Mouse (Mus musculus): Measurements from ENCODE around the gene Dhdds.

Dhdds gene

GRCm38 (mm10) chr4:133956358-133956757, 44.4 kb downstream of the Dhdds start:
- in situ Hi-C loops (cut with MboI): no loop called here

- in situ Hi-C loops (cut with MboI): no loop called here
Measured at GRCm38 (mm10) chr4:133946736-133947135, 54.0 kb downstream of the Dhdds start.

- in situ Hi-C loops (cut with MboI): no loop called here
Measured at GRCm38 (mm10) chr4:133943791-133944190, 56.9 kb downstream of the Dhdds start.

GRCm38 (mm10) chr4:133942679-133943078, 58.0 kb downstream of the Dhdds start:
- in situ Hi-C loops (cut with MboI): no loop called here

- in situ Hi-C loops (cut with MboI): no loop called here
Measured at GRCm38 (mm10) chr4:133941576-133941975, 59.1 kb downstream of the Dhdds start.

- in situ Hi-C loops (cut with MboI): no loop called here
Measured at GRCm38 (mm10) chr4:133940386-133941260, 60.1 kb downstream of the Dhdds start.

- in situ Hi-C loops (cut with MboI): no loop called here
Measured at GRCm38 (mm10) chr4:133938077-133938476, 62.6 kb downstream of the Dhdds start.

- in situ Hi-C loops (cut with MboI): no loop called here
Measured at GRCm38 (mm10) chr4:133931785-133932184, 68.9 kb downstream of the Dhdds start.

- in situ Hi-C loops (cut with MboI): no loop called here
Measured at GRCm38 (mm10) chr4:133931349-133931748, 69.4 kb downstream of the Dhdds start.

GRCm38 (mm10) chr4:133929278-133929670, 71.4 kb downstream of the Dhdds start:
- in situ Hi-C loops (cut with MboI): no loop called here

GRCm38 (mm10) chr4:133928576-133929277, 72.0 kb downstream of the Dhdds start:
- in situ Hi-C loops (cut with MboI): no loop called here

- in situ Hi-C loops (cut with MboI): no loop called here
Measured at GRCm38 (mm10) chr4:133925204-133925603, 75.5 kb downstream of the Dhdds start.

- in situ Hi-C loops (cut with MboI): no loop called here
Measured at GRCm38 (mm10) chr4:133923743-133924142, 77.0 kb downstream of the Dhdds start.
